Mouse (Mus musculus) kidney, adult 9 months (tissue): ENCODE results near the gene Vamp4.
A peak's percentile ranks its signal among the peaks of the same experiment; 100 is the strongest.

Source experiments
- DNase-seq: peaks from one replicate; pipeline ENCODE4 v3.0.0; 2022

Vamp4 gene

GRCm38 (mm10) chr1:162570260-162570748, at the start of gene Vamp4:
Gene Vamp4, plus strand, starts transcription at chr1:162570515.
- DNase-seq: peak; percentile 92

DNA sequence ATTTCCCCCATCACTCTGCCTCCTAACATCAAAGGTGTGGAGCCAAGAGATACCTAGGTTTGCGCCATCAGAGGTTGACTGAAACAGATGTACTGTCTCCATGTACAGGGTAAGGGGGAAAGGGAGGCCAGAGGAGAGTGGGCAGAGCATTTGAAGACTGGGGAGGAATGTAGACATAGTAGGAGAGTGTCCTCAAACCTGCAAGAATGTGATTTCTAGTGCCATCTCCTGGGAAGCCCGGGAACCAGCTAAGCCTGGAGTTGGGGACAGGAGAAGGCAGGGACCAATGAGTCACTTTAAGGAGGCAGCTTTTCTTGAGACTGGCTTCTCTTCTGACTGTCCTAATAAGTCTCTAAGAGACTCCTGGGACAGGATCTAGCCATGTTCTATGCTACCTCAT, 40.7 kb upstream of the Vamp4 start:
- DNase-seq: no peak

GRCm38 (mm10) chr1:162530666-162531065, 39.6 kb upstream of the Vamp4 start:
- DNase-seq: no peak

DNA sequence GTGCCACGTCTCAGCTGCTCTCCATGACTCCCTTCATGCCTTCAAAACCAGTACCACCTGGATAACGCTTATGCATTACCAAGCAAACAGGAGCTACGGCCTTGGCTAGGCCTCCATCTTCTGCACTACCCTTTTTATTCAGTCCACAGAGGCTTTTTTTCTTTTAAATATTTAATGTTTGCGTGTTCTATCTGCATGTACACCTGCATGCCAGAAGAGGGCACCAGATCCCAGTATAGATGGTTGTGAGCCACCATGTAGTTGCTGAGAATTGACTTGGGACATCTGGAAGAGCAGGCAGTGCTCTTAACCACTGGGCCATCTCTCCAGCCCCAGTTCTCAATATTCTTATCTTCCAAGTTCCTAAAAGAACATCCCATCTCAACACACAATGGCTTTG, 38.7 kb upstream of the Vamp4 start:
- no peak for DNase-seq

GRCm38 (mm10) chr1:162532330-162532729, 38.0 kb upstream of the Vamp4 start:
- no peak for DNase-seq

GRCm38 (mm10) chr1:162533766-162534560, 36.4 kb upstream of the Vamp4 start:
- DNase-seq: no peak

DNA sequence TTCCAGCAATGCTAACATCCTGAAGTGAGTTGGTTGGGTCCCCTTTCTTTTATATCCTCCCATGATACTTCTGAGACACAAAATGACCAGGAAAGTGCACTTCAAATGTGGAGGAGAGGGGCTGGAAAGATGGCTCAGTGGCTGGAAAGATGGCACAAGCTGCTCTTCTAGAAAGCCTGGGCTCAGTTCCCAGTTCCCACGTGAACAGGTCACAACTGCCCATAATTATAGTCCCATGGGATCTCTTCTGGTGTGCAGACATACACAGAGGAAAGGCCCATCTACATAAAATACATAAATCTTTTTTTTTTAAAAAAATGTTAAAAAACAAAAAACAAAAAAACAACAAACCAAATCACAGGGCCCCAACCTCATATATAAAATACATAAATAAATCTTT, 27.1 kb upstream of the Vamp4 start:
- no peak for DNase-seq

- DNase-seq: no peak
These were observed 22.7 kb upstream of the Vamp4 start for GRCm38 (mm10) chr1:162547607-162548006.

GRCm38 (mm10) chr1:162548016-162548916, 22.0 kb upstream of the Vamp4 start, which contains the start of gene Mettl13:
Gene Mettl13, minus strand, starts transcription at chr1:162548551.
- peak; percentile 91 for DNase-seq

- peak; percentile 13 for DNase-seq
These were observed 21.2 kb upstream of the Vamp4 start for GRCm38 (mm10) chr1:162548917-162549613.

- peak; percentile 33 for DNase-seq
These were observed 20.6 kb upstream of the Vamp4 start for GRCm38 (mm10) chr1:162549615-162550283.

GRCm38 (mm10) chr1:162552956-162553355, 17.4 kb upstream of the Vamp4 start:
- no peak for DNase-seq

- DNase-seq: no peak
These were observed 16.1 kb upstream of the Vamp4 start for GRCm38 (mm10) chr1:162554193-162554592.

GRCm38 (mm10) chr1:162563236-162563635, 7.1 kb upstream of the Vamp4 start:
- DNase-seq: no peak

DNA sequence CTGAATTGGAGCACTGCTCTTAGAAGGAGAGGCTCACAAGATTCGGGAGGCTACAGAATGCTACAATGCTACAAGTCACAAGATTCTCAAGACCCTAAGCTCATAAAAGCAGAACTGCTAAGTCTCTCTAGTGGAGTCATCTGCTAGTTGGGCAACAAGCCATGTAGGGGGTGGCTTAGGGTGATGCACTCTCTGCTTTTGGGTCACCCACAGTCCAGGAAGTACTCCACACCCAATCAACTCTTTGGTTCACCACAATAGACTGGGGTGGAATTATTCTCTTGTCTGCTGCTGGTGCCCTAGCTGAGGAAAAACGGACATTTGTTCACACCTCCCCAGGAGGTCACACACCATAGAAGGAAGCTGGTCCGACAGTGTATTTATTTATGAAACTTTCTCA, 5.3 kb upstream of the Vamp4 start:
- peak; percentile 18 for DNase-seq

- DNase-seq: no peak
These were observed 3.0 kb upstream of the Vamp4 start for GRCm38 (mm10) chr1:162567351-162567750.

DNA sequence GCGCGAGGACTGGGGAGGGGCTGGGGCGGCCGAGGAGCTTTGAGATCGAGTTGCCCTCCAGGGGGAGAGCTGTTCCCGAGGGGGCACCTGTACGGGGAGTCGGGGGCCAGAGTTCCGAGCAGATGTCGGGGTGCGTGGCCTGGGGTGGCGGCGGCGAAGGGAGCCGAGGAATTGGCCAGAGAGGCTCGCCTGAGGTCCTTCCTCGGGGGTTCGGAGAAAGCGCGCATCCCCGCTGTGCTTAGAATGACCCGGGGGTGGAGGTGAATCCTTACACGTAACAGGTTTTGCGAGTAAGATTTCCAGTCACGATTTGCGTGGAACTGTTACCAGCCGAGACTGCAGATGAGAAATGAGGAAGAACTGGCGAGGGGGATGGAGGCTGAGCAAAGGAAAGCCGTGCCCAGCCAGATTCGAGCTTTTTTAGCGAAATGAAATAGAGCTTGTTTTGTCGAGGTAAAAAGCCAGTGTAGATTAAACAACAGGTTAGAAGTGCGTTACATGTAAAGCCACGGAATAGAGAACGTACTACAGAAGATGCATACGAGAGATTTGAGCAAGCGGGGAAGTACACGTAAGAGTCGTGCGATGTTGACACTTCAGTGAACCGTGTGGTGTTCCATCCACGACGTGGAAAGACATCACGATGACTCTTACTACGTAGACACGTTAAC, 751 bp downstream of the Vamp4 start:
- DNase-seq: peak; percentile 33

- no peak for DNase-seq
These were observed 4.8 kb downstream of the Vamp4 start for GRCm38 (mm10) chr1:162575098-162575497.

DNA sequence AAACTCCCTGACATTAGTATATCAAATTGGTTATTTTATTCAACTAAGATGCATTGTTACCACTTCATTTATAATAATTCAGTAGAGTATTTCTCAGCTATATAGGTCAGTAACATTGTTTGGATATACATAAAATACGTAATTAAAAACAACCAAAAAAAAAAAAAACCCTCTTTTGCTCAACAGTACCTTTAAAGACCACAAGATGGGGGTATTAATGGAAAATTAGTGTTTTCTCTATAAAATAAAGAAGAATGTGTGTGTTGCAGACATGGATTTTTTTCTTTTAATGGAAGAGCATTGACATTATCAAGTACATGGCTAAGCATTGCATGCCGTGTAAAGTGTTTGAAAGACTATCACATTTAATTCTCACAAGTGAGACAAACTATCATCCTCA, 12.6 kb downstream of the Vamp4 start:
- DNase-seq: no peak

- DNase-seq: no peak
These were observed 16.0 kb downstream of the Vamp4 start for GRCm38 (mm10) chr1:162586282-162586681.

DNA sequence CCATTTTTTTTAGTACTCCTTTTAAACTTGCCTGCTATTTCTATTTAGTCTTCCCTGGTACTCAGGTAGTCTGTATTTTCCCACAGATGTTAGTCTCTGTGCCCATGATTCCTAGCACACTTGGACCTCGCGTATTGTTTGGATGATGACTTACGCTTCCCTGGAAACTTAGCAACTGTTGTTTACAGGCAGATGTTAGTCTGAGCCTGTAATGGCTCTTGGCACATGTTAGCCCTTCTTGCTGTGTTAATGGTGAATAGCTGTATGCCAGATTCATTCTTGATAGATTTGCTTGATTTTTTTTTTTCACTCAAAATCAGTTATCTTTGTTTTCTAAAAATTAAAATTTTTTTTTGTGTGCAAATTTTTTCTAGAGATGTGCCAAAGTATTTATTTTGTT, 18.3 kb downstream of the Vamp4 start:
- no peak for DNase-seq

- no peak for DNase-seq
These were observed 19.1 kb downstream of the Vamp4 start for GRCm38 (mm10) chr1:162589443-162589842.
